Comparison of ENCODE assay signal across 27 mouse cellular contexts in the genomic region with DNA sequence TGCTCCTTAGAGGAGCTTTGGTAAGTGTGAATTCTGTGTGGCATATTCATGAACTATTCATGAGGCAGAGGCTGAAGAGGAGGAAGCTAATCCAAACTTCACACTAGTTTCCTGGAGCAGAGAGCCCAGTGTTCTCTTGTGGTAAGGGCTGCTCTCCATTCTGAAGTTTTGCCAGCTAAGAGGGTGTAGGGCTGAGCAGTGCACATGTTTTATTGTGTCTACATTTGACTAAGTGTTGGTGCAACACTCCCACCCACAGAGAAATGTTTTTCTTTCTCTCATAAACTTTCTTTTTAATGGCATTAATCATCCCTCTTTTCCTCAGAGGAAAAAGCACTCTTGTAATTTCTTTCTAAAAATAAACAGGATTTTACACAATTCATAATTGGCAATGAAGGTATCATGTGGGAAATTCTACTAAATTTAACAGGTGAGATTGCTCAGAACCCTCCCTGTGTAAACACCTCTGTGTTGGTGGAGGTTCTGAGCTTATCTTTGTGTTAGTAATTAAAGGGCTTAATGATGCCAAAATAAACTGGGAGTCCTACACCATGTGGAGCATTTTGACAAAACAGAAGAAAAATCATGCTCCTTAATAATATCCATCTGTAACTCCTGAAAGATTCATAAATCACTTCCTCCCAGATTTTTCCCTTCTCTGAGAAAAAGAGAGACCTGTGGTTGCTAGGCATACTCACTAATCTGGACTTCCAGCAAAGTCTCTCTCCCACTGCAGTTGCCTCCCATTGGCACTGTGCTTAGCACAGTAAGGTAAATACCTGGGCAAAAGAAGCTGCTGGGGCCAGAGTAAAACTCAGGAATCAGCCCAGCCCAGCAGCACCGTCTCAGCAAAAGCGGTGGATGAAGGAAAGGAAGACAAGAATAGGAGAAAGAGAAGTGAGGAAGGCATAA.
DNase-seq lines count a peak whose midpoint lies in the region; ATAC-seq and TF ChIP-seq lines count a peak whose summit lies in the region.
"Had no signal": no experiment of that assay in that cellular context is flagged by ENCODE, and none has a peak within 500 bp of the region (broad histone marks: within the 10 kb centered on the region; RNA-seq: fewer than 3 reads in every experiment).

No protein-coding gene starts in this region.

- peak; percentile 38; the same call in 1 of the 2 replicates for ATAC-seq in frontal cortex, adult (ENCODE audit: low TSS enrichment)
- no peak; the same call in 1 of the 2 replicates for ATAC-seq in kidney, postnatal 0 days (replicated peaks; ENCODE audit: low FRiP score, low read depth)
- ATAC-seq in lung, embryonic 14.5 days (ENCODE audit: insufficient read depth) = no peak; the same call in 1 of the 2 replicates
- peak; percentile 53; the same call in 1 of the 2 replicates for ATAC-seq in limb, embryonic 14.5 days (ENCODE audit: low FRiP score, low read depth)
- ATAC-seq: activated CD4-positive, CD25-positive, alpha-beta regulatory T cell, adult 4 months; forebrain, embryonic 13.5 days; inflammation-experienced regulatory T-cells, adult 6 months had no signal

- H3K4me2 ChIP-seq in kidney, postnatal 0 days (ENCODE audit: low read length) = no peak overlapping the region
- H3K4me2 ChIP-seq in lung, embryonic 14.5 days = no peak overlapping the region
- no peak overlapping the region for H3K4me2 ChIP-seq in limb, embryonic 14.5 days (replicated peaks; ENCODE audit: low read depth, low read length, severe bottlenecking)
- H3K4me2 ChIP-seq: forebrain, embryonic 13.5 days; heart, embryonic 12.5 days; hindbrain, embryonic 15.5 days; lung, embryonic 15.5 days had no signal

- WGBS in kidney, postnatal 0 days = 87% methylated on average over 2 of the region's 2 CpGs
- 82% methylated on average over 2 of the region's 2 CpGs for WGBS in lung, embryonic 14.5 days
- WGBS in limb, embryonic 14.5 days = 87% methylated on average over 2 of the region's 2 CpGs

- H3K36me3 ChIP-seq in kidney, postnatal 0 days (ENCODE audit: insufficient read depth, low read length) = no peaks in the 10 kb centered on the region
- H3K36me3 ChIP-seq in lung, embryonic 14.5 days (ENCODE audit: insufficient read depth) = no peaks in the 10 kb centered on the region
- no peaks in the 10 kb centered on the region for H3K36me3 ChIP-seq in limb, embryonic 14.5 days (ENCODE audit: control insufficient read depth, insufficient read depth, low read length)
- H3K36me3 ChIP-seq: heart, embryonic 12.5 days; hindbrain, embryonic 15.5 days; lung, embryonic 15.5 days had no signal

- no peak overlapping the region for H3K4me3 ChIP-seq in kidney, postnatal 0 days (replicated peaks; ENCODE audit: low read depth, low read length)
- no peak overlapping the region for H3K4me3 ChIP-seq in lung, embryonic 14.5 days (ENCODE audit: low read depth, low read length)
- no peak overlapping the region for H3K4me3 ChIP-seq in limb, embryonic 14.5 days (replicated peaks; ENCODE audit: low read length)
- H3K4me3 ChIP-seq: forebrain, embryonic 13.5 days; heart, adult 2 months; heart, embryonic 12.5 days; hindbrain, embryonic 15.5 days; left cerebral cortex, adult 2 months; lung, embryonic 15.5 days had no signal

- TF ChIP-seq POLR2A in limb, embryonic 14.5 days (IDR thresholded peaks at IDR 0.05; ENCODE audit: borderline replicate concordance, extremely low read depth, insufficient read depth, insufficient read length) = no peak

- no peaks in the 10 kb centered on the region for H3K4me1 ChIP-seq in kidney, postnatal 0 days (replicated peaks; ENCODE audit: insufficient read depth, low read length)
- no peaks in the 10 kb centered on the region for H3K4me1 ChIP-seq in lung, embryonic 14.5 days (ENCODE audit: insufficient read depth)
- H3K4me1 ChIP-seq in limb, embryonic 14.5 days (ENCODE audit: control insufficient read depth, insufficient read depth, low read length) = no peaks in the 10 kb centered on the region
- H3K4me1 ChIP-seq: forebrain, embryonic 13.5 days; heart, embryonic 12.5 days; hindbrain, embryonic 15.5 days; lung, embryonic 15.5 days had no signal

- no peak overlapping the region for H3K27ac ChIP-seq in kidney, postnatal 0 days
- H3K27ac ChIP-seq in lung, embryonic 14.5 days (ENCODE audit: low read depth) = no peak overlapping the region
- no peak overlapping the region for H3K27ac ChIP-seq in limb, embryonic 14.5 days (replicated peaks; ENCODE audit: low read depth, low read length)
- H3K27ac ChIP-seq: forebrain, embryonic 13.5 days; heart, adult 2 months; hindbrain, embryonic 15.5 days; left cerebral cortex, adult 2 months; liver, embryonic 14.5 days; lung, embryonic 15.5 days had no signal

- intact Hi-C loops in gastrocnemius, postnatal 14 days (cut with DNase I; ENCODE audit: low total_unique reads) = no loop called here

- TF ChIP-seq CTCF in kidney, postnatal 0 days (IDR thresholded peaks at IDR 0.05; ENCODE audit: low read depth) = no peak
- TF ChIP-seq CTCF in lung, embryonic 14.5 days (IDR thresholded peaks at IDR 0.05; ENCODE audit: low read depth) = no peak

- no peaks in the 10 kb centered on the region for H3K27me3 ChIP-seq in kidney, postnatal 0 days (ENCODE audit: insufficient read depth, low read length)
- no peaks in the 10 kb centered on the region for H3K27me3 ChIP-seq in lung, embryonic 14.5 days (ENCODE audit: insufficient read depth, low read length)
- no peaks in the 10 kb centered on the region for H3K27me3 ChIP-seq in limb, embryonic 14.5 days (ENCODE audit: control insufficient read depth, insufficient read depth, low read length)
- H3K27me3 ChIP-seq: CH12.LX; forebrain, embryonic 13.5 days; heart, embryonic 12.5 days; hindbrain, embryonic 15.5 days; lung, embryonic 15.5 days had no signal

- no peaks in the 10 kb centered on the region for H3K9me3 ChIP-seq in kidney, postnatal 0 days (replicated peaks; ENCODE audit: low read length)
- H3K9me3 ChIP-seq in lung, embryonic 14.5 days (ENCODE audit: low read depth, low read length) = no peaks in the 10 kb centered on the region
- no peaks in the 10 kb centered on the region for H3K9me3 ChIP-seq in limb, embryonic 14.5 days (ENCODE audit: control insufficient read depth, low read length)
- H3K9me3 ChIP-seq: forebrain, embryonic 13.5 days; hindbrain, embryonic 15.5 days; lung, embryonic 15.5 days had no signal

- no peak for DNase-seq in frontal cortex, postnatal 14 days (ENCODE audit: low spot score in 2 of 2)
- DNase-seq in kidney, postnatal 0 days (ENCODE audit: low spot score) = peak; percentile 79
- DNase-seq in kidney, adult 18-20 months = no peak
- peak; percentile 23 for DNase-seq in lung, embryonic 14.5 days
- DNase-seq in lung, postnatal 14 days = no peak
- peak; percentile 10 for DNase-seq in limb, embryonic 14.5 days (ENCODE audit: low spot score)
- DNase-seq in gastrocnemius, postnatal 14 days = no peak
- DNase-seq: adrenal gland, adult 2 months; cerebellum, adult 8-10 months; cerebellum, postnatal 36 days; gastrocnemius, postnatal 36 days; heart, adult 2 months; heart, postnatal 4 days; liver; midbrain, embryonic 14.5 days; thymus, adult 18-20 months; thymus, postnatal 25 days had no signal

- no peak overlapping the region for H3K9ac ChIP-seq in kidney, postnatal 0 days (ENCODE audit: low read depth, low read length)
- no peak overlapping the region for H3K9ac ChIP-seq in lung, embryonic 14.5 days
- no peak overlapping the region for H3K9ac ChIP-seq in limb, embryonic 14.5 days (ENCODE audit: low read depth, low read length, severe bottlenecking)
- H3K9ac ChIP-seq: forebrain, embryonic 13.5 days; heart, embryonic 12.5 days; hindbrain, embryonic 15.5 days; liver, embryonic 14.5 days; lung, embryonic 15.5 days had no signal

Comparison
In these comparisons a context has a peak if more than half of its experiments do, and no peak if none do; other contexts are left out.
1. DNase-seq: peak in kidney, postnatal 0 days (single experiment), lung, embryonic 14.5 days (single experiment) and limb, embryonic 14.5 days (single experiment); none in frontal cortex, postnatal 14 days (0 of 2), kidney, adult 18-20 months (single experiment), lung, postnatal 14 days (single experiment) and gastrocnemius, postnatal 14 days (single experiment).
2. ATAC-seq: peak in frontal cortex, adult (single experiment) and limb, embryonic 14.5 days (single experiment); none in kidney, postnatal 0 days (single experiment) and lung, embryonic 14.5 days (single experiment).